Mouse (Mus musculus) heart, embryonic 10.5 days (tissue): ENCODE results near the gene Sympk. TPM values are rescaled to one million over a fixed set of nuclear protein-coding genes. Genes with fewer than 3 reads are reported as not detected.

Source experiments
- DNase-seq: peaks from one replicate; pipeline ENCODE4 v3.0.0-alpha.2; 2017; ENCODE audit warnings: low spot score
- H3K27ac ChIP-seq: fragments of 300-500 bp; sonication (generic); 2 replicates; pipeline ENCODE4 v1.5.1; 2016; ENCODE audit warnings: mild to moderate bottlenecking
- H3K27me3 ChIP-seq: fragments of 300-500 bp; sonication (generic); 2 replicates; pipeline ENCODE4 v1.6.1; 2016; ENCODE audit warnings: mild to moderate bottlenecking; ENCODE audit not compliant: poor library complexity, insufficient read depth, severe bottlenecking
- H3K36me3 ChIP-seq: fragments of 300-500 bp; sonication (generic); 2 replicates; pipeline ENCODE4 v1.6.1; 2016; ENCODE audit warnings: mild to moderate bottlenecking, moderate library complexity
- H3K4me1 ChIP-seq: fragments of 300-500 bp; sonication (generic); 2 replicates; pipeline ENCODE4 v1.6.1; 2016; ENCODE audit warnings: mild to moderate bottlenecking
- H3K4me3 ChIP-seq: fragments of 300-500 bp; sonication (generic); 2 replicates; pipeline ENCODE4 v1.5.1; 2016; ENCODE audit warnings: mild to moderate bottlenecking, moderate library complexity
- H3K9me3 ChIP-seq: fragments of 300-500 bp; sonication (generic); 2 replicates; pipeline ENCODE4 v1.6.1; 2016; ENCODE audit warnings: mild to moderate bottlenecking, moderate library complexity
- WGBS: fragments of 180-500 bp; shearing (Covaris S2); methylation state at CpG from one replicate; pipeline ENCODE4 v1.1.7; 2016; 5-methylcytosine and 5-hydroxymethylcytosine counted together
- polyA plus RNA-seq: library from polyadenylated mRNA; unstranded; fragments of >200 nt; fragmentation: Nextera tagmentation; extraction: Ambion mirVana; gene quantifications from 2 replicates; pipeline ENCODE4 v1.2.1, GENCODE M21; 2016

Sympk gene
- polyA plus RNA-seq, 1 experiment from 2014 or later: 44.5 TPM

DNA sequence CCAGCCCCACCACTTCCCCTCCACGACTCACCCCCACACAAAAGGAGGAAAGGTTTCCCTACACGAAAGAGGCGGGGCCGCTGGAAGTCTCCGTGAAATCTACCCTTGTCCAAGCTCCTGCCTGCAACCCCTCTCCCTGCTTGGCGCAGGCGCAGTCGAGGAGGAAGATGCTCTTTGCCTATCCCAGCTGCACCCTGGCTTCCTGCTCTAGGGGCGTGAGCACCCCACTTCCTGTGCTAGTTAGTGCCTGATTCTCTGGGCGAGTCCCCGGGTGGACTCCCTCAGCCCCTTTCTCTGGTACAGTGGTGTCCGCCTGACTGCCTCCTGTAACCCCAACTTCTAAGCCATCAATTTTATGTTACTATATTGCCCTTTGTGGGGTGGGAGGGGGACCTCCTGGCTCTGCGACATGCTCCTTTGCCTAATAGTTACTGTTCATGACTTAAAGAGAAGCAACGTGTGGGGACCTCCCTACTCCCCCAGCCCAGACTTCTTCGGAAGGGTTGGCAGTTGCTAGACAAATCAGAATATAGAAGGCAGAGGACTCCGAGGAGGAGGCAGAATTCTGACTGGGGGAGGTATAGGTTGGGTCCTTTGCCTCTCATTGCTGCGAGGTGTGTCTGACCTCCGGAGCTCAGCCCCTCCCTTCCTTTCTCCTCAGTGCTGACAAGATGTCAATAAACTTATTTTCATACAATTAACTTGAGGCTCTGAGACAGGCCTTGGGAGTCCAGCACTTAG is 22.9 kb upstream of the Sympk start:
- peaks cover 28% of the 10 kb centered on the region for H3K36me3 ChIP-seq
- no peaks in the 10 kb centered on the region for H3K9me3 ChIP-seq
- H3K27ac ChIP-seq: peak overlapping the region; percentile 91
- WGBS: 27% methylated on average over 18 of the region's 18 CpGs
- H3K4me1 ChIP-seq: peaks cover 43% of the 10 kb centered on the region
- peak overlapping the region; percentile 63 for H3K4me3 ChIP-seq
- no peaks in the 10 kb centered on the region for H3K27me3 ChIP-seq
- DNase-seq: no peak

GRCm38 (mm10) chr7:19001807-19002085 is 22.4 kb upstream of the Sympk start:
- Histone ChIP-seq H3K27ac (peak overlapping the region; percentile 91; the same call in 1 of the 2 replicates), H3K36me3 (peaks cover 26% of the 10 kb centered on the region), H3K4me3 (peak overlapping the region; percentile 63; the same call in 1 of the 2 replicates), H3K9me3 (no peaks in the 10 kb centered on the region), H3K4me1 (peaks cover 48% of the 10 kb centered on the region), H3K27me3 (no peaks in the 10 kb centered on the region)
- no peak for DNase-seq
- WGBS: 73% methylated on average over 3 of the region's 3 CpGs

DNA sequence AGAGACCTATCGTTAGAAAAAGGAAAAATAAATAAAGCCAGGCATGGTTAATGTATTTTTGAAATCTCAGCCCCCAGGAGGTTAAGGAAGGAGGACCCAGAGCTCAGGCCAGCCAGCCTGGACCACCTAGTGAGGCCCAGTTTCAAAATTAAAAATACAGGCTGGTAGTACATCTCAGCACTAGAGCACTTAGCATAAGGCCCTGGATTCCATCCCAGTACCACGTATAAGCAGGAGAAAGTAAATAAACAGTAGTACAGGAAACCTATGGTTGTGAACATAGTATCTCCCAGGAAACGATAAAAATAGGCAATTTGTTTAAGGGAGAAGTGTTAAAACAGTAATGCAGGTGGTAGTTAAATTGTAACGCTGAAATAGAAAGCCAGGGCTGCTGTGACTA is 22.1 kb upstream of the Sympk start:
- 35% methylated on average over 4 of the region's 4 CpGs for WGBS
- H3K36me3 ChIP-seq: peaks cover 30% of the 10 kb centered on the region
- H3K4me3 ChIP-seq: peak overlapping the region; percentile 57
- H3K9me3 ChIP-seq: no peaks in the 10 kb centered on the region
- H3K27ac ChIP-seq: peak overlapping the region; percentile 91
- H3K4me1 ChIP-seq: peaks cover 51% of the 10 kb centered on the region
- no peaks in the 10 kb centered on the region for H3K27me3 ChIP-seq
- no peak for DNase-seq

GRCm38 (mm10) chr7:19002848-19003498 is 21.2 kb upstream of the Sympk start:
- 3% methylated on average over 17 of the region's 17 CpGs for WGBS
- no peaks in the 10 kb centered on the region for H3K27me3 ChIP-seq
- H3K36me3 ChIP-seq: peaks cover 26% of the 10 kb centered on the region
- no peaks in the 10 kb centered on the region for H3K9me3 ChIP-seq
- peaks cover 58% of the 10 kb centered on the region for H3K4me1 ChIP-seq
- H3K4me3 ChIP-seq: peak overlapping the region; percentile 57
- DNase-seq: peak; percentile 94
- H3K27ac ChIP-seq: peak overlapping the region; percentile 91

GRCm38 (mm10) chr7:19003902-19004630 is 20.1 kb upstream of the Sympk start, which contains the start of gene Irf2bp1:
Irf2bp1 (plus strand) TSS chr7:19004044.
- peak within 1 kb of the TSS; percentile 92 for H3K4me3 ChIP-seq

DNA sequence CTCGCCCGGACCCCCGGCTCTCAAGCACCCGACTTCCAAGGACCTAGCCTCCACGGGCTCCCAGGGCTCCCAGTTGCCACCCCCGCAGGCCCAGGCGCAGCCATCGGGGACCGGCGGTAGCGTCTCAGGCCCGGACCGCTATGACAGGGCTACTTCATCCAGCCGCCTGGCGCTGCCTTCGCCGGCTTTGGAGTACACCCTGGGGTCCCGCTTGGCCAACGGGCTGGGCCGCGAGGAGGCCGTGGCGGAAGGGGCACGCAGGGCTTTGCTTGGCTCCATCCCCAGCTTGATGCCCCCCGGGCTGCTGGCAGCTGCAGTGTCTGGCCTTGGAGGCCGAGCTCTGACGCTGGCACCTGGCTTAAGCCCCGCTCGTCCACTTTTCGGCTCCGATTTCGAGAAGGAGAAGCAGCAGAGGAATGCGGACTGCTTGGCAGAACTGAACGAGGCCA is 19.5 kb upstream of the Sympk start:
- 7% methylated on average over 34 of the region's 34 CpGs for WGBS
- peaks cover 26% of the 10 kb centered on the region for H3K36me3 ChIP-seq
- peak overlapping the region; percentile 95 for H3K27ac ChIP-seq
- DNase-seq: no peak
- peaks cover 58% of the 10 kb centered on the region for H3K4me1 ChIP-seq
- H3K9me3 ChIP-seq: no peaks in the 10 kb centered on the region
- no peaks in the 10 kb centered on the region for H3K27me3 ChIP-seq
- H3K4me3 ChIP-seq: peak overlapping the region; percentile 92

More at GRCm38 (mm10) chr7:19003902-19004630, 20.1 kb upstream of the Sympk start, which contains the start of gene Irf2bp1:
- Histone ChIP-seq H3K4me1 (peaks cover 58% of the 10 kb centered on the region), H3K27me3 (no peaks in the 10 kb centered on the region), H3K36me3 (peaks cover 26% of the 10 kb centered on the region), H3K27ac (peak within 1 kb of the TSS; percentile 95), H3K9me3 (no peaks in the 10 kb centered on the region)
- DNase-seq: peak; percentile 97
- under 1% methylated on average over 89 of the region's 90 CpGs for WGBS

- Histone ChIP-seq H3K27me3 (no peaks in the 10 kb centered on the region), H3K4me3 (peak overlapping the region; percentile 92), H3K9me3 (no peaks in the 10 kb centered on the region), H3K27ac (0 out of 2 replicates have a peak overlapping the region, but pooled peaks have one; percentile 8), H3K4me1 (peaks cover 54% of the 10 kb centered on the region), H3K36me3 (peaks cover 26% of the 10 kb centered on the region)
- 82% methylated on average over 34 of the region's 34 CpGs for WGBS
- DNase-seq: no peak
Measured at GRCm38 (mm10) chr7:19005417-19006121, 18.6 kb upstream of the Sympk start.

GRCm38 (mm10) chr7:19006476-19006875 is 17.7 kb upstream of the Sympk start:
- H3K36me3 ChIP-seq: peaks cover 26% of the 10 kb centered on the region
- WGBS: 9% methylated on average over 12 of the region's 12 CpGs
- H3K27me3 ChIP-seq: no peaks in the 10 kb centered on the region
- 0 out of 2 replicates have a peak overlapping the region, but pooled peaks have one; percentile 92 for H3K4me3 ChIP-seq
- peak; percentile 92 for DNase-seq
- peaks cover 48% of the 10 kb centered on the region for H3K4me1 ChIP-seq
- H3K9me3 ChIP-seq: no peaks in the 10 kb centered on the region
- H3K27ac ChIP-seq: no peak overlapping the region

DNA sequence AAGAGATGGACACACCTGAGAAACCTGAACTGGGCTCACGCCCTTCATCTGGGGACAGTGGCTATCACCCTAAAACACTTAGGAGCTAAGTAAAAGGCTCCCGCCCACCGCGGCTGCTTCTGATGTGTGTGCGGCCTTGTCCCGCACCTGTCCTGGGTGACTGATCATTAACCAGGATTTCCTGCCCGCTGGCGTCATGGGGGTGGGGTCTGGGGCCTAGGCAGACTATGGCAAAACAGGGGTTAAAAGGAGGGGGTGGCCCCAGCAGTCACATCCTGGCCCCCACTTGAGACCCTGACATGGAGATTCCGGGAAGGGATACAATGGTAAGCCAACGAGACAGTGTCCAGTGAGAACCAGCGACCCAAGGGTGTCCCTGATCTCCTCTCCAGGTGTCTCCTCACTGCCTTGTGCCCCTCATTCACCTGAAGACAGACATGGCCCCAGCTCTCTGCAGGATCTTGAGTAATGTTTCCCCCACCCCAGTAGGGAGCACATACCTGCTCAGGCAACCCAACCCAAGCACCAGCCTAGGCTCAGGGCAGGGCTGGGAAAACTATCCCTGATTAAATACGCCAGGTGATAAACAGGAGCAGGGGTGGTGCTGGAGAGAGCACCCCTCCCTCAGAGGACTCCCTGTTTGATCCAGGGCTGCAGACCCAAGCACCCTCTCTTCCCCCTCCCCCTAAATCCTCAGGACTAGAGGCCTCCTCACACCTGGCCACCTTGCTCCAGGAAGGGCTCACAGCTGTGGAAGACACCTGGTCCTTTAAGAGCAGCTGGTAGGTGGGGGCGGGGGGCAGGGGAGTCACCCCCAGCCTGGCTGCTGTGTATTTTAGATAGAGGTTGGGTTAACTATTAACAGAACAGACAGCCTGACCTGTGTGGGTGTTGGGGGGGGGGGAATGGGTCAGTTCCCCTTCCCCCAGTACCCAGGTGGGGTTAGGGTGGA is 16.9 kb upstream of the Sympk start:
- Histone ChIP-seq H3K9me3 (no peaks in the 10 kb centered on the region), H3K4me3 (no peak overlapping the region), H3K27ac (no peak overlapping the region), H3K36me3 (peaks cover 26% of the 10 kb centered on the region), H3K4me1 (peaks cover 53% of the 10 kb centered on the region), H3K27me3 (no peaks in the 10 kb centered on the region)
- no peak for DNase-seq
- WGBS: 70% methylated on average over 13 of the region's 13 CpGs

DNA sequence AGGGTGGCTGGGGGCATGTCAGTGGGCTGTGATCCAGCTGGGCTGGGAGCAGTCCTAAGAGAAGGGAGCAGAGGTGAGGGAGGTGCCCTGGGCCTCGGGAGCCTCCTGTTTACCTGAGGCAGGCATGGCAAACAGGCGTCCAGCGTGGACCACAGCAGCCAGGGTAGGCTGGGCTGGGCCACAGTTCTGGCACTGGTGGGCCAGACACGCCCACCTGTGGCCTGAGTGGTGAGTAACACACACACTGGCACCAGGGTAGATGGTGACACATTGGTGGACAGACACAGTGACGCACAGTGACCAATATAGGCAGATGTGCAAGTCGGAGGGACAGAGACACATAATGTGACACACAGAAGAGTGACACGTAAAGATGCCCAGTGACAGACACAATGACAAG is 13.6 kb upstream of the Sympk start:
- Histone ChIP-seq H3K36me3 (peaks cover 18% of the 10 kb centered on the region), H3K4me3 (no peak overlapping the region), H3K27me3 (no peaks in the 10 kb centered on the region), H3K4me1 (peaks cover 52% of the 10 kb centered on the region), H3K27ac (no peak overlapping the region), H3K9me3 (no peaks in the 10 kb centered on the region)
- DNase-seq: no peak
- WGBS: 76% methylated on average over 7 of the region's 7 CpGs

DNA sequence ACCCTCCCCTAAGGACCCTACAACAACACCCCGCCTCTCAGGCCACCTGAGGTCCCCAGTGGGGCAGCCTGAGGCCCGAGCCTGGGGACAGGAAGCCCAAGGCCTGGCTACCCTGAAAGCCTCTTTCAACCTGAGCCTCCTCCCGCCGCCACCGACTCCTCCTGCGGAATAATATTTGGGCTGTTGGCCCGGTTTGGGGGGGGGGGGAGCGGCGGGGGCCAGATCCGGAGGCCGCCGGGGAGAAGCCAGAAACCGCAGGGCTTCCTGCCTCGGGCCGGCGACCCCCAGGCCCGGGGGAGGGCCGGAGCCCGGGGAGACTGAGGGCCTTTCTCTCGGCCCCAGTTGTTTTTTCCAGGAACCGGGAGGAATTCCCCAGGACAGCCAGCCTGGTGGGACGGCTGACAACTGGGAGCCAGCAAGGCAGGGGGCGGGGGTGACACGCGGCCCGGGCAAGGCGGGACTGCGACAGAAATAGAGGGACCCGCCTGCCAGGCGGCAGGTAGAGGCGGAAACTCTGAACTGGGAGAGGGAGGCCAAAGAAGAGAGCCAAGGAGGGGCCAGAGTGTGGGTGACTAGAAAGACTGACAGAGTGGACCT is 12.1 kb upstream of the Sympk start:
- under 1% methylated on average over 30 of the region's 31 CpGs for WGBS
- DNase-seq: no peak
- Histone ChIP-seq H3K27ac (peak overlapping the region; percentile 94), H3K4me3 (peak overlapping the region; percentile 65), H3K36me3 (peaks cover 5% of the 10 kb centered on the region), H3K4me1 (peaks cover 37% of the 10 kb centered on the region), H3K27me3 (no peaks in the 10 kb centered on the region), H3K9me3 (no peaks in the 10 kb centered on the region)
